Mouse (Mus musculus) C2C12 (cell line): ENCODE results near the gene Slc25a30.

Experiments used
- CTCF ChIP-seq: IDR thresholded peaks from one replicate; pipeline ENCODE4 v1.5.1; 2011; ENCODE audit not compliant: control insufficient read depth, insufficient read depth, insufficient read length
- FOSL1 ChIP-seq: IDR thresholded peaks from one replicate; pipeline ENCODE4 v1.8.0; 2011; ENCODE audit warnings: mild to moderate bottlenecking, low read length; ENCODE audit not compliant: poor library complexity, insufficient read depth, severe bottlenecking
- MAX ChIP-seq: IDR thresholded peaks from one replicate; pipeline ENCODE4 v1.6.1; 2011; ENCODE audit warnings: mild to moderate bottlenecking, control low read depth
- MYOD1 ChIP-seq: IDR thresholded peaks from one replicate; pipeline ENCODE4 v1.6.1; 2011; ENCODE audit warnings: low read depth; ENCODE audit not compliant: control insufficient read depth, insufficient read length

DNA sequence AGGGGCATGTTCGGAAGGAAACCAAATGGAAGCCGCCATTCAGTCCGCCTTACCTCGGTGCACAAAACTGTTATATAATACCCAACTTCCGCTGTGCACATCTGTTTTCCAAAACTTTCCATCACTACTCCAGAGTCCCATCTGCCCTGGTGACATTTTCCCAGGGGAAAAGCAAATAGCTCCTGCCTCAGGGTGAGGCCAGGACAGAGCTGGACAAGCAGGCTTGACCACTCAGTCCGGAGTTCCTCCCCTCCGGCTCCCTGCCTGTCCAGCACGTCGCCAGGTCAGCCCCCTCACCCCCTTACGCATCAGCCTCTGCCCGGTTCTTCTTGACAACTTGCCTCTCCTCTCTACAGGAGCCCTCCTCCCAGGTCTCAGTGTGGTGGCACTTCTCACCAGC, 41.4 kb upstream of the Slc25a30 start:
- TF ChIP-seq CTCF (no peak), MAX (no peak), FOSL1 (no peak), MYOD1 (no peak)
